Mouse (Mus musculus) neutrophil, adult 5-6 weeks (primary cell): Measurements from ENCODE around the gene Cfap58. TPM values are rescaled to one million over a fixed set of nuclear protein-coding genes. Genes with fewer than 3 reads are reported as not detected.

Experiments
- ATAC-seq: fragments of 151-379, 151-347 bp; 2 replicates; pipeline ENCODE4 v1.8.0; 2017; ENCODE audit warnings: mild to moderate bottlenecking, moderate TSS enrichment; ENCODE audit not compliant: insufficient number of reproducible peaks, poor library complexity, low FRiP score, severe bottlenecking; ENCODE audit errors: extremely low read depth
- total RNA-seq: library from RNA; stranded (forward); fragments of 200-1000 nt; gene quantifications from 2 replicates; pipeline ENCODE4 v1.2.3, GENCODE M21; 2017

The Cfap58 gene
- not detected in 2 replicates for total RNA-seq

DNA sequence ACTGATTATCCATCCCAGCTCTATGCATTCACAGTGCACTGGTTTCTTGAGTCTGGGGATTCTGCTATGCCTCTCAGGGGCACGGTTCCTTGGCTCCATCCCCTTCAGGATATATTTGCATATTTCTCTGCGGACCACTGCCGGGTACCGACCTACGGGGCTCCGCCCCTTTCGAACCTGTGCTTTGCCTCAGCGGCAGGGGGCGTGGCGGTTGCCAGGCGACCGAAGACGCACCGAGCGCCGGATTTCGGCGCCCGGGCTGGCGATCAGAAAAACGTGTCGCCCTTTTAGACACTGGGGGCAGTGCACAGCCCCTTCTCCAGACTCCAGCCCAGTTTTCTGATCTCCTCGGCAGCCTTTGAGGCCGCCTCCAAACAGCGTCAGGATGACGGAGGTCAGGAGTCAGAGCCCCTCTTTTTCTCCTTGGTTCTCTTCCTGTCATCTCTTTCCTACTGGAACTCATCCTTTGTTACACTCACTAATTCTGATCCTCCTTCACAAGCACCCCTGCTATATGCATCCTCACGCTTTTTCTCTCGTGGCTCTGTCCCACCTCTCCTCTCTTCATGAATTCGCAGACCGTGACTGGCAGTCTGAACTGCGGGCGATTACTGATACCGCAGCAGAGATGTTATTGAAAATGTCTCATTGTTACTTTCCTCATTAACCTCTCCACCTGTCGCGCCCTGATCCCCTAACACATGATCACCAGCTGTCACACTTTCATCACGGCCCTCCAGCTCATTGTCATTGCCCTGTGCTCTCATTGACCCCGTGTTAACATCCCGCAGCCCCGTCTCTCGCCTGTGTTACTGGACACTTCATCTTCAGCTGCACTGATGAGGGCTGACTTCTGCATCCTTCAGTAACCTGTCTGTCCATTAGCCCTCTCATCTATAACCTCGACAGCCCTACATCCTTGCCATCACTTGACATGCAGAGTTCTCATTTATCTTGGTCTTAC, at the start of gene Cfap58:
Gene Cfap58, plus strand, starts transcription at position 233 of the 964 bp plus-strand sequence.
- ATAC-seq: peak; percentile 82

DNA sequence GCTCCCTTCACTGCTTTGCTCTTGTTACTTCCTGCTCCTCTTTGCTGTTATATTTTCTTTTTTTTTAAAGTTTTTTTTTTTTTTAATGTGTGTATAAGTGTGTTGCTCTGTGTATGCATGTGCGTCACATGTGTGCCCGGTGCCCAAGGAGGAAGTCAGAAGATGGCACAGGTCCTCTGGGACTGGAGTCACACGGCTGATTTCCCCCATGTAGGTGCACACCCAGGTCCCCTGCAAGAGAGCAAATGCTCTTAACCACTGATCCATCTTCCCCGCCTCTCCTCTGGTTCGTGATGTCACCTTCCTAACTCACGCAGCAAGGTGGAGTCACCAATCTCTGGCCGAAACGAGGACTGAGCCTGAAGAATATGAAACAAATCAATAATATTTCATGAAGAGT, 49.4 kb upstream of the Cfap58 start:
- peak; percentile 75 for ATAC-seq

DNA sequence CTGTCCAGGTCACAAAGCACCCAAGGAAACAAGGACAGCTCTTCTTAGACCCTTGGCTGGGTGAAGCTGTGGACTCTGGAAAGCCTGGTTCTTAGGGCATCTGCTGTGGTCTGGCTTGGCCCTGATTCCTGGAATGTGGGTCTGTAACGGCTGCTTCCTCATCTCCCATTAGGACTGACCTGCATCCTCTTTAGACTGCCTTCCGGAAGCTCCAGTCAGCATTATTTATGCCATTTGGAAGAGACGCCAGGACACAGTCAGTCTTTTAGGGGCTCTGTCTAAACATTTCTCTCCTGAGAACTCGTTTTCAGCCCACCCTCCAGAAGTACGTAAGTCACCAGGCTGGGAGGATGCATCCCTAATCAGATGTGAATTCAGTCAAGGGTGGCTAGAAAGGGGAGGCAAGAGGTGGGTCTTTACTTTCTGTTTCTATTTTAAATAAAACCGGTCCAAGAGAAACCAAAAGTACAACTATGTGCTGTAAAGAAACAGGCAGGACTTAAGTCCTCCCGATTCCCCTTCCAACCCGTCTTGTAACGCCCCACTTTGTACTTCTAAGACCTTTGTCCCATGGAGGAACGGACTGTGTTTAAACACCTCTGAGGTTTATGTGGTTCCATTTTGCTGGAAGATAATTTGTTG, 46.9 kb upstream of the Cfap58 start:
- ATAC-seq: no peak

DNA sequence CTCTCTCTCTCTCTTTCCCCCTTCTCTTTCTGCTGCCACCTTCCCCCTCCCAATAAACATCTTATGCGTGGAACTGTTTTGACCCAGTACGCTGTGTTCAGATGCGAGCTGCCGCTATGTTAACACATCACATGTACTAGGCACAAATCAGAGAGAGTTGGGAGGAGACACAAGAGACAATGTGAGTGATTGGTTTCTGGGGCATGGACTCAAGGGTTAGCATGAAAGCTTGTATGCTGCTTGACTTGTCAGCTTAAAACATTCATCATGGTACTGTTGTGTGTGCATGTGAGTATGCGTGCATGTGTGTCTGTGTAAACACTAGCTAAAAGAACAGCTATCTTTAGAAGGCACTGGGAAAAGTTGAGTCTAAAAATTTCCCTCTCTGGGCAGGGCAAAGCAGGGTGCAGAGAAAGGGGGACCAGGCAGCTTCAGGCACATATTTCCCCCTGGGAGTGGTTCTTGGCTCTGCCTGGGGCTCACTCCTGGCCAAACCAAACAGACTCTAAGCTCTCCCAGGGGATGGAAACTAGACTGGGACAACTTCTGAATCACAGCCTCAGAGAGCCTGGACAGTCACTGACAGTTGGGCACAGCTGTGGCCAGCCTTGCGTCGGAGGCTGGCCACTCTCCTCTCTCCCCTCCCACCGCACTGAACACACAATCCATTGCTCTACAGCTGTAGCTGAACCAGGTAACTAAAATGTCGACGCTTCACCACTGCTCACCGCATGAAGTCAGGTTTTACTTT, 45.7 kb upstream of the Cfap58 start:
- no peak for ATAC-seq

DNA sequence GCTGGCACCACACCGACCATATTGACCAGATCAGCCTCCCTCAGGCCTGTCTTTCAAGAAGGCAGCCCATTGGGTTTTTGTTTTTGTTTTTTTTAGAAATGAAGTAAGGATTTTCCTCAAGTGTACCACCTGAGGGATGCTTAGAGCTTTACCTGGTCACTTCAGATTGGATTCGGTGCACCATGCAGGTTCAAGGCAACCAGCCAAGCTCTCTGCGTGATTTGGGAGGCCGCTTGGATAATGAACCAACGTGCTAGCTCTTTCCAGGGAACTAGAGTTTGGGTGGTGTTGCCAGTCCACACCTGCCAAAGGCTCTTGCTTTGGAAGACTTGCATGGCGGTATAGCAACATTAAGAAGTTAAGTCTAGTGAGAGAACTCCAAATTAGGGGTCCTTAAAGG, 44.4 kb upstream of the Cfap58 start:
- no peak for ATAC-seq

DNA sequence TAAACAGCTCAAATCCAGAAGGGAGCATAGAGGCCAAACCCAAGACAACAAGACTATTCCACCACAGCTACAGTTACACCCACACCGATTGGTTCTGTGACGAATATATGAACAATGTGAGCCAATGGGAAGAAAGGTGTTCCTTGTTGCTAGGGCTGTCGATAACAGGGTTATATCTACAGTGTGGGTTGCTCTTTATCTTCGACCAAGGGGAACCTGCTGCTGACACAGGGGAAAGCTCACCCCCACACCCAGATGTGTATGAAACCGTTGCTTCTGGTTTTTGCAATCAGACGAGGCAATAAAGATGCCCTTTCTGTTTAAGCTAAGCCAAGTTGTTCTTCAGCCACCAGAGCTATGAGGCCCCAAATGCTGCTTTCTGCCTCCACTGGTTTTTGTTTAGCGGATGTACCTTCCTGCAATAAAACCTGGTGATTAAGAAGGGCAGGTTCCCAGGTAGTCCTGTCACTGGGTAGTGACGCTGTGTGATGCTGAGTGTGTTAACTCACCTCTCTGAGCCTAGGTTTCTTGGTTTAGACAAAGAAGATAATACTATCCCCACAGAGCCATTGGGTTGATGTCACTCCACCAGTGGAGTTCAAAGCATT, 38.9 kb upstream of the Cfap58 start:
- ATAC-seq: peak; percentile 21; the same call in 1 of the 2 replicates

DNA sequence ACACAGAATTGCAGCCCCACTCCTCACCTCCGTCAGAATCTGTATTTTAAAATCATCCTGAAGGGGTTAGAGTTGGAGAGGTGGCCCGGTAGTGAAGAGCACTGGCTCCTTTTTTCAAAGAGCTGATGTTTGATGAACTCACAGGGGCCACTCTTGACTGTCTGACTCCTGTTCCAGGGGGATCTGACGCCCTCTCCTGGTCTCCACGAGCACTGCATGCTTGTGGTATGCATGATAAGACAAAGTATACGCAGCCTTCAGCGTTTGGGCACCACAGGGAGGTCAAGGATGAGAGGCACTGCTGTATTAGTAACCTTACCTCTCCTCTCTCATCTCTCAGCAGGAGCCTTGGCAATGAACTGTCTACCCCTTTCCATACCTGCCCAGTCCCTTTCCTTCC, 37.5 kb upstream of the Cfap58 start:
- ATAC-seq: peak; percentile 34; the same call in 1 of the 2 replicates

DNA sequence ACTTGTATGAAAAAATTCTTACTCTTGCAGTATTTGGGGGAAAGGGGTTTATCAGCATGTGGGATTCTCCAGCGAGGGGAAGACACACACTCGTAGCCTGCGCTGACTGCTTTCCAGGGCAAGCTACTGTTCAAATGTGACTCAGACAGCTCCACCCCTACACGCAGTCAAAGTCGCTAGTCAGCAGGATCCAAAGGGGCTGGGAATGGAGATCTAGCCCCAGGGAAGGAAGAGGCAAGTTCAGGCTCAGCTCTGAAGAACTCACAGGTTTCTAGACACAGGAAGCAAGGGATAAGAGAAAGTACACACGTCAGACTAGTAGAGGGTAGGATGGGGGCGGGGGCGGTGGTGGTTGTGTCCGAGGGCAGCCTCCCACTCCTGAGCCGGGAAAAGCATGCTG, 36.9 kb upstream of the Cfap58 start:
- ATAC-seq: no peak

DNA sequence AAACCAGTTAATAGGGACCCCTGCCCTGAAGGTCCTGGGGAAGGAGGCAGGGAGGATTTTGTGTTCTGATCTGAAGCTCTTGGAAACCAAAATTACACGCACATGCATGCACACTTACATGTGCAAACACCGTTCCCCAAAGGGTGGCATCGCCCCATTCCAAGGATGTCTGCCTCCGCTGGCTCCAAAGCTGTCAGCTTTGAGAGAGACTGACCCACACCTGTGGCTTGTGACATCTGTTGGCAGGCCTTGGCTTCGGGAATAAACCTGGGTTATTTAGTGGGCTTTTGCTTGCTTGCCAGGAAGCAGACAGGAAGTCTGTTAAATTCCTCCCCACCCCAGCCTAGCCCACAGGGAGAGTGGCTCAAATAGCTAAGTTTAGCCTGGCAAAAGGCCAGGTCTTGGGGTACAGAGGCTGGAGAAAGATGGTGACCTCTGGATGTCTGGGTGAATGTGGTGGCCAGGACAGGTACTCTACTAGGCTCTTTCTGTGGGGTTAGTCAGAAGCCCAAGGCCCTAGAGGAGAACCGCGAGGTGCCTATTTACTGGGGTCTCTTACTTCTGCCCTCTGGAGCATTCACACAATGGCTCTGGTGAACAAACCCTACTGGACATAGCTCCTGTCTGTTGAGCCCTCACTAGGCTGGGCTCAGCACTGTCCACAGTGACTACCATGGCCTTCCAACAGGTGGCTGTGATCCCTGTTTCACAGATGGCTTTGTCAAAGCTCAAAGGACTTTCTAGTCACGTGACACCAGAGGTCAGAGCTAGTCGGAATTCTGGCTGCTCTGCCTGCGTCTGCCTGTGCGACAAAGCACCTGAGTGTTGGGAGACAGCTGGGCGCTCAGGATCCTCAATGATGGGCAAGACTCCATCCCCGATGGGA, 34.9 kb upstream of the Cfap58 start:
- ATAC-seq: no peak

DNA sequence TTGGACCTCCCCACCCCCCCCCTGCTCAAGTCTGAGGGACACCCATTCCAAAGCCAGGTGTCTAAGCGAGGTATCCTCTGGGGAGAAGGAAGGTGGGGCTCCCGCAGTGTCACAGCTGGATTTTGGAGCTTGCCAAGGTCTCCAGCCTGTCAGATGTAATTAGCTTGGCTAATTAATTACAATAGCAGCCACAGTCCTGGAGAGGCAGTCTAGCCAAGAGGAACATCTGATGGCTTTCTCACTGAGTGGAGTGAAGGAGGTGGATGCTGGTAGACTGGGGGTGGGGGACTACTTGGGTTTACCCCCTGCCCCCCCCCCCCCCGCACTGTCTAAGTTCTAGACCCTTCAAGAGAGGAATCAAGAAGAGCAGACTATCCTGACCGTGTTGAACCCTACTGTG, 33.8 kb upstream of the Cfap58 start:
- ATAC-seq: no peak

DNA sequence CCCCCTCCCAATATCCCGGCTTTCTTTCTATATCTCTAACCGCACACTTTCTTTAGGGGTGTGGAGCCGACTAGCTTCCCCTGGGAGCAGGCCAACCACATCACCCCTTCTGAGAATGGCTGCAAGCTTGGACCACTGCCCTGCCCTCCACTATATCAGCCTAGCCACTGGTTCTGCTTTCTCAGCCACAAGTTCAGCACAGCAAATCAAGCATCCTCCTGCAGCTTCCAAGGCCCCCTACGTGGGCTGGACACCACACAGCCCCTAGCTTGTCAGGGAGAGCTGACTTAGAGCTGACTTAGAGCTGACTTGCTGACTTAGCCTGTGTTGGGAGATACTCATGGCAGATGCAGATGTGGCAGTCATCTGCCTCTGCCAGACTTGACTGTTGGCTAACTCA, 32.4 kb upstream of the Cfap58 start:
- ATAC-seq: peak; percentile 5; the same call in 1 of the 2 replicates

DNA sequence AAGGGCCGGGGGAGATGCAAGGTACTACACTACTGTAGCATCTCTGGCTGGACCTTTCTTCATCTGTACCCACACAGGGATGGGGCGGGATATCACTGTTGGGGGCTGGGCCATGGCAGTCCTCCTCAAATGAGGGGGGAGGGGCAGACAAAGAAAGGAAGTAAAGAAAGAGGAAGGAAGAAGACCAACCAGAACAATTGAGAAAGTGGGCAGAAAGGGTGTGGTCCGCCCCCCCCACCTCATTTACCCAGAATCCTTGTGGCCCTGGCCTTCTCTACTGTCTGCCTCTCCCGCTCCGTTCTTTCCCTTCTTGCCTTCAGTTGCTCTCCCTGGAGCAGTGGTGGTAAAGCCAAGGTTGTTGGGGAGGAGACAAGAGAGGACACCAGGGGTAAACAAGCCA, 31.9 kb upstream of the Cfap58 start:
- peak; percentile 71 for ATAC-seq

DNA sequence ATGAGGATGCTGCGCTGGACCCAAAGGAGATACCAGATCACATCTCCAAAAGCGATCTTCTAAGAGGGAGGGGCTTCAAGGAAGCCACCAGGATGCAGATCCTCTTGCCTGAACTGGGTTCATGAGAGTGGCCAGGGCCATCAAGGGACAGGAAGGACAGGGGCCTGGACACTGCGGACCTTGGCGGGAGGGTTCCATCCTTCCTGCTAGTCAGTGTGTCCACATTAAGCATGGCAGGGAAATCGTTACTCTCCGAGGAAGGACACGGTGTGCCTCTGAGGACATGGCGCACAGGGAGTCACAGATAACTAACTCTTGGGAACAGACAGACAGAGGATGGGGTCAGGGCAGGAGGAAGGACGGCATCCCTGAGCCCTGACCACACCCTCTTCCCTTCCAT, 29.9 kb upstream of the Cfap58 start:
- no peak for ATAC-seq

DNA sequence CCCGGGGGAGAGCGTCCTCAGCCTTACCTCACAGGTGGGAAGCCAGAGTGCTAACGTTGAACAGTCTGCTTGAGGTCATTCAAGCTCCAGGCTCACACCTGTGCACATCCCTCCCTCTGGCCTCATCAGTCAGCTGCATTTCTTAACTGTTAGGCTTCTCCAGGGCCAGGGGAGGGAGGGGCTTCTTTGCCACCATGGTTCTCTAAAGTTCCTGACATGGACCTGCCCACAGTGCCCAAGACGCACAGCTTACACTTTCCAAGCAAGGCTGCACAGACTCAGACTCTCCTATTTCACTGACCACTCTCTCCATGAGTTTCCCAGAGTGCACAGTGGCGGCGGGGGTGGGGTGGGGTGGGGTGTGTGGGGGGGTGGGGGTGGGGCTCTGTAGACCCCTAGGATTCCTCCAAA, 28.5 kb upstream of the Cfap58 start:
- no peak for ATAC-seq

DNA sequence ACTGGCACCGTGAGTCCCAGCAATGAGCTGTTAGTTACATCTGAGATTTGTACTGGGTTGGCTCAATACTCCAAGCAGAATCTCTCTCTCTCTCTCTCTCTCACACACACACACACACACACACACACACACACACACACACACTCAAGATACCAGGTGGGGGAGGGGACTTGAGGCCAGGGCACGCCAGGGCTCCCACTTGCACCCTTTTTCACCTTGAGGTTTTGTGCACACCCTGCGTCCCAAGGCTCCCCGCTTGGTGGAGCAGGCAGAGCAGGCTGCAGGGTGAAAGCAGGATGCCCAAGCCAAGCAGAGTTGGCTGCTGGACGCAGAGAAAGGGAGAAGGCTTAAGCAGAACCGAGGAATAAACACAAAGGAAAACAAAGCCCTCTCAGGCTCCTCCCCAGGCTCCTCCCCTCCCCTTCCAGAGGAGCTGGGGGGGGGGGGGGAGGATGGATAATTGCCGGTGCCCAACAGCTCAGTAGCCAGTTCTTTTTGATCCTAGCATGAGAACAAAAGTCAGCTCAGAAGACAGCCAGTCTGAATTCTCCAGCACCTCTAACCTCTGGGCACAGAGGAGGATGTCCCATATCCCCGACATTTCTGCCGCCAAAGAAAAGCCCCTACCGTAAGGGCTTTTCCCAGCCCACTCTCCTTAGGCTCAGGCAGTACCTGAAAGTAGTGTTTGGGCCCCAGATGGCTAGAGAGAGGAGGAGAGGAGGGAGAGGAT, 27.9 kb upstream of the Cfap58 start:
- ATAC-seq: 0 out of 2 replicates have a peak, but pooled peaks have one; percentile 3

DNA sequence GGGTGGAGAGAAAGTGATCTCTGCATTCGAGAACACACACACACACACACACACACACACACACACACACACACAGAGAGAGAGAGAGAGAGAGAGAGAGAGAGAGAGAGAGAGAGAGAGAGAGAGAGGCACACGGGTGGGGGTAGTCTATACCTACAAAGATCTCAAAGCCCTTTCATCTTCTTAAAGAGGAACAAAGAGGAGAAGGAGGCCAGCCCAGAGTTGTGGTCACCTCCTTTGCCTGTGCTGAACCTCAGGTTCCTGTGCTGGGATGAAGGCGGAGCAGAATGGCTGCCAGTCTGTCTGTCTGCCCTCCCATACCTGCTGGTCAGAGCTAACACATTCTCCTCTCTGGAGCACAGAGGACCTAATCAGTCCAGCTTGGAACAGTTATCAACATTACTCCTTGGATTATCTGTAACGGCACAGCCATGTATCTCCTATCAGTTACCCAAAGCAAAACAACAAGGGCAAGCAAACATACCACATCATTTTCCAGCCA, 27.3 kb upstream of the Cfap58 start:
- peak; percentile 45 for ATAC-seq

DNA sequence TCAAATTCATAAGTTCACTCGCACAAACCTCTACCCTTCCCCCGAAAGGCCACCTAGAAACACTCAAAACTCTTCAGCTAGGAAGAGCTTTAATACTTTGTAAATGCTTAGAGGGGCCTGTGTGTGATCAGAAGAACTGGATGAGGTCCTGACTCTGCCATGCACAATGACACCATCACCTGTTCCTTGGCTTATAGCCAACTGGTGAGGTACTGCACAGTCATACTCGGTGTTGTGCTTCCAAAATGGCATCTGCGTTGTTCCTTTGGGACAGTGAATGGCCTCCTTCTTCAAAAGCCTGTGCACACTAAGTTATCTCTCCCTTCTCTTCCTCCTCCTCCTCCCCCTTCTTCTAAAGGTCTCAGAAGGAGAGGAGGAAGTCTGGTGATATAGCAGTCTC, 26.7 kb upstream of the Cfap58 start:
- no peak for ATAC-seq
